Mouse (Mus musculus) lung, postnatal 0 days (tissue): ENCODE results near the gene Pnmt.
A peak's percentile ranks its signal among the peaks of the same experiment; 100 is the strongest.

Experiments used
- CTCF ChIP-seq: IDR thresholded peaks from 2 replicates; pipeline ENCODE4 v1.5.1; 2016; ENCODE audit warnings: antibody characterized with exemption, mild to moderate bottlenecking
- EP300 ChIP-seq: IDR thresholded peaks from 2 replicates; pipeline ENCODE4 v1.6.1; 2016; ENCODE audit warnings: antibody characterized with exemption, mild to moderate bottlenecking, control low read depth

DNA sequence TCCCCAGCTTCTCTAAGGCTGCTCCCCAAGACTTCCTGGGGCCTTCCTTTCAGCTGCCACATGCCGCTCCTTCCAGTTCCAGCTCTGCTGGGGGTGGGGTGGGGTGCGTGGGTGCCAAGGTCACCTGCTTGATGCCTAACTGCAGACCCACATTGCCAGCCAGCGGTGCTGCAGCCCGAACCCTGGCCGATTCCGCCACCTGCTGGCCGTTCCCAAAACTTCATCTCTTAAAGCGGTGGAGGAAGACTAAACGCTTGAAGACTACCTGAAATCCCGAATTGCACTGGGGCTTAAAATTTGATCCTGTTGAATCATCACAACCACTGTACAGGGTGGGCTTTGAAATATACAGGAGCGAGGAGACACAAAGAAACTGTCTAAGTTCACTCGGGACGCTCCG lies 41.0 kb upstream of the Pnmt start:
- TF ChIP-seq CTCF = peak; percentile 87
- TF ChIP-seq EP300 = no peak
